Comparison of ENCODE assay signal across 33 mouse cellular contexts in the genomic region with DNA sequence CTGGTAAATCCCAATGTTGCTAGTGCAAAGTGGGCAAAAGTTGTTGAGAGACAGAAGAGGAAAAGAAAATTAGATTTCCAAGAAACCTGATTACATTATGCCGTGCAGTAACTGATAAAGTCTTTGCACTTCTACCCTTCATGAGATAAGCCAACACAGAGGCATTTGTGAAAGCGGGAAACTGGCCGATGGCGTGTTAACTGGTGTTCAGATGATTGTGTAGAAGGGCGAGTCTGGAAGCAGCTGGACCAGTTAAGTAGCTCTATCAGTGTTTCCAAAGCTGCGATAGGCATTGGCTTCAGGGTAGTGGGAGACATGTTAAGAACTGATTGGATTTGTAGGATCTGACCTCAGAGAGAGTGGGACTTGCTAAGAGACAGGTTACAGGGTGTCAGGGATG. TPM values are rescaled to one million over a fixed set of nuclear protein-coding genes. Genes with fewer than 3 reads are reported as not detected.
"Had no signal": no experiment of that assay in that cellular context is flagged by ENCODE, and none has a peak within 500 bp of the region (broad histone marks: within the 10 kb centered on the region; RNA-seq: fewer than 3 reads in every experiment).

No protein-coding gene starts in this region.

- H3K36me3 ChIP-seq: heart, embryonic 10.5 days; heart, embryonic 12.5 days; heart, embryonic 13.5 days; heart, embryonic 15.5 days; hindbrain, embryonic 10.5 days; hindbrain, embryonic 12.5 days; hindbrain, embryonic 13.5 days; hindbrain, embryonic 15.5 days; kidney, embryonic 15.5 days had no signal

- DNase-seq: heart, postnatal 10 days; heart, postnatal 14 days; heart, postnatal 36 days; kidney, adult 11 months; kidney, adult 18-20 months; kidney, adult 2 months; kidney, adult 8-10 months; kidney, adult 9 months; kidney, postnatal 10 days; kidney, postnatal 14 days; kidney, postnatal 25 days; kidney, postnatal 36 days; kidney, postnatal 4 days; layer of hippocampus, adult 9-11 months; layer of hippocampus, postnatal 36 days had no signal

- ATAC-seq: hindbrain, embryonic 16.5 days; hindbrain, postnatal 0 days; inflammation-experienced regulatory T-cells, adult 6 months had no signal

- H3K9me3 ChIP-seq: heart, embryonic 10.5 days; heart, embryonic 12.5 days; heart, embryonic 13.5 days; heart, embryonic 15.5 days; hindbrain, embryonic 10.5 days; hindbrain, embryonic 12.5 days; hindbrain, embryonic 13.5 days; hindbrain, embryonic 15.5 days; kidney, embryonic 15.5 days had no signal

- H3K27me3 ChIP-seq: heart, embryonic 12.5 days; heart, embryonic 13.5 days; heart, embryonic 15.5 days; hindbrain, embryonic 12.5 days; hindbrain, embryonic 13.5 days; hindbrain, embryonic 15.5 days; kidney, embryonic 15.5 days had no signal

- H3K4me1 ChIP-seq: heart, embryonic 10.5 days; heart, embryonic 15.5 days; hindbrain, embryonic 10.5 days; hindbrain, embryonic 12.5 days; hindbrain, embryonic 13.5 days; hindbrain, embryonic 15.5 days; kidney, embryonic 15.5 days had no signal

- H3K4me3 ChIP-seq: heart, embryonic 10.5 days; heart, embryonic 12.5 days; heart, embryonic 13.5 days; heart, embryonic 15.5 days; hindbrain, embryonic 10.5 days; hindbrain, embryonic 12.5 days; hindbrain, embryonic 13.5 days; hindbrain, embryonic 15.5 days; kidney, embryonic 15.5 days; layer of hippocampus, adult 2 months; left cerebral cortex, adult 2 months had no signal

- H3K27ac ChIP-seq: heart, embryonic 10.5 days; heart, embryonic 13.5 days; heart, embryonic 15.5 days; hindbrain, embryonic 10.5 days; hindbrain, embryonic 12.5 days; hindbrain, embryonic 13.5 days; hindbrain, embryonic 14.5 days; hindbrain, embryonic 15.5 days; hindbrain, postnatal 0 days; kidney, embryonic 15.5 days; kidney, postnatal 0 days; layer of hippocampus, adult 2 months; left cerebral cortex, adult 2 months had no signal

- H3K4me2 ChIP-seq: heart, embryonic 11.5 days; heart, embryonic 12.5 days; heart, embryonic 13.5 days; heart, embryonic 15.5 days; hindbrain, embryonic 12.5 days; hindbrain, embryonic 13.5 days; hindbrain, embryonic 14.5 days; hindbrain, embryonic 15.5 days; kidney, embryonic 15.5 days had no signal

- H3K9ac ChIP-seq: heart, embryonic 12.5 days; heart, embryonic 13.5 days; heart, embryonic 15.5 days; hindbrain, embryonic 12.5 days; hindbrain, embryonic 13.5 days; hindbrain, embryonic 14.5 days; hindbrain, embryonic 15.5 days; kidney, embryonic 15.5 days had no signal

RNA-seq across cellular contexts. Expression of gene Fam83b, which starts 17.0 kb away (rescaled TPM):
- total RNA-seq: hematopoietic stem cell, adult 5-6 weeks; hindbrain, postnatal 0 days; left cerebral cortex, adult 2 months had no signal
- polyA plus RNA-seq: hindbrain, embryonic 13.5 days; inflammation-experienced regulatory T-cells, adult 6 months had no signal
